Mouse (Mus musculus) spleen, adult 2 months (tissue): ENCODE results near the gene Mrtfb.

Experiments used
- CTCF ChIP-seq: fragments of 200-500 bp; IDR thresholded peaks from 2 replicates; pipeline ENCODE4 v1.5.1; 2011; ENCODE audit warnings: mild to moderate bottlenecking, inconsistent platforms; ENCODE audit not compliant: insufficient read depth, insufficient read length, insufficient replicate concordance; ENCODE audit errors: extremely low read depth
- POLR2A ChIP-seq: fragments of 200-500 bp; IDR thresholded peaks from 2 replicates; pipeline ENCODE4 v1.6.1; 2011; ENCODE audit warnings: low read depth, low read length, inconsistent platforms

- TF ChIP-seq POLR2A (no peak), CTCF (no peak)
Measured at GRCm38 (mm10) chr16:13448706-13449090, 192.4 kb downstream of the Mrtfb start.
